Mouse (Mus musculus): ENCODE results near the gene Exoc6b. TPM values are rescaled to one million over a fixed set of nuclear protein-coding genes. Genes with fewer than 3 reads are reported as not detected.

The Exoc6b gene
- total RNA-seq, 1 experiment from 2014 or later, result 55.0 TPM

GRCm38 (mm10) chr6:84976563-84976971 lies 92.7 kb downstream of the Exoc6b start:
- no peak for DNase-seq

- DNase-seq, result no peak
Measured at GRCm38 (mm10) chr6:84968531-84968930, 100.8 kb downstream of the Exoc6b start.

- DNase-seq, result no peak
Measured at GRCm38 (mm10) chr6:84964729-84965415, 104.4 kb downstream of the Exoc6b start.

- DNase-seq, result no peak
Measured at GRCm38 (mm10) chr6:84963044-84963443, 106.3 kb downstream of the Exoc6b start.

GRCm38 (mm10) chr6:84961763-84962162 lies 107.5 kb downstream of the Exoc6b start:
- DNase-seq, result no peak

- DNase-seq, result no peak
Measured at GRCm38 (mm10) chr6:84959520-84959919, 109.8 kb downstream of the Exoc6b start.

GRCm38 (mm10) chr6:84951621-84952020 lies 117.7 kb downstream of the Exoc6b start:
- DNase-seq, result no peak

- DNase-seq, result no peak
Measured at GRCm38 (mm10) chr6:84946569-84946968, 122.7 kb downstream of the Exoc6b start.

GRCm38 (mm10) chr6:84946106-84946505 lies 123.2 kb downstream of the Exoc6b start:
- DNase-seq, result no peak

GRCm38 (mm10) chr6:84932953-84933921 lies 136.1 kb downstream of the Exoc6b start:
- DNase-seq, result peak; percentile 8

GRCm38 (mm10) chr6:84931051-84931450 lies 138.3 kb downstream of the Exoc6b start:
- no peak for DNase-seq

- DNase-seq, result no peak
Measured at GRCm38 (mm10) chr6:84926066-84926465, 143.2 kb downstream of the Exoc6b start.

GRCm38 (mm10) chr6:84923760-84924221 lies 145.5 kb downstream of the Exoc6b start:
- peak; percentile 6 for DNase-seq

- DNase-seq, result peak; percentile 42
Measured at GRCm38 (mm10) chr6:84916291-84916690, 153.0 kb downstream of the Exoc6b start.

GRCm38 (mm10) chr6:84912434-84912833 lies 156.9 kb downstream of the Exoc6b start:
- no peak for DNase-seq

- no peak for DNase-seq
Measured at GRCm38 (mm10) chr6:84899002-84899774, 170.1 kb downstream of the Exoc6b start.

- no peak for DNase-seq
Measured at GRCm38 (mm10) chr6:84893773-84894095, 175.6 kb downstream of the Exoc6b start.

- no peak for DNase-seq
Measured at GRCm38 (mm10) chr6:84892926-84893772, 176.2 kb downstream of the Exoc6b start.

GRCm38 (mm10) chr6:84886551-84886950 lies 182.8 kb downstream of the Exoc6b start:
- no peak for DNase-seq

GRCm38 (mm10) chr6:84885080-84885479 lies 184.2 kb downstream of the Exoc6b start:
- no peak for DNase-seq

GRCm38 (mm10) chr6:84883720-84884119 lies 185.6 kb downstream of the Exoc6b start:
- no peak for DNase-seq
